Mouse (Mus musculus): ENCODE results near the gene Rapgef1. TPM values are rescaled to one million over a fixed set of nuclear protein-coding genes. Genes with fewer than 3 reads are reported as not detected.
"Not testable (repeated sequence)": the region's sequence is repeated elsewhere in the genome, so short reads cannot be mapped to it uniquely, and the experiment has no call there.

The Rapgef1 gene
- total and polyA plus RNA-seq, 2 experiments from 2014 or later: 13.7 to 94.0 TPM

- DNase-seq (ENCODE audit: low spot score): no peak
These were observed 8.7 kb downstream of the Rapgef1 start for GRCm38 (mm10) chr2:29628186-29628585.

GRCm38 (mm10) chr2:29628763-29629181 lies 9.3 kb downstream of the Rapgef1 start:
- Histone ChIP-seq H3K9ac (replicated peaks; ENCODE audit: low read length) (no peak overlapping the region), H3K4me3 (ENCODE audit: low read length) (no peak overlapping the region)
- no peak for ATAC-seq

More at GRCm38 (mm10) chr2:29628186-29628585, 8.7 kb downstream of the Rapgef1 start:
- no peaks in the 10 kb centered on the region for H3K36me3 ChIP-seq (ENCODE audit: insufficient read depth, low read length)
- H3K4me3 ChIP-seq (ENCODE audit: low read length): no peak overlapping the region
- H3K27ac ChIP-seq: no peak overlapping the region
- no peak overlapping the region for H3K4me2 ChIP-seq (ENCODE audit: low read depth, low read length)
- ATAC-seq: no peak
- H3K9me3 ChIP-seq (ENCODE audit: low read length): no peaks in the 10 kb centered on the region
- H3K27me3 ChIP-seq (ENCODE audit: insufficient read depth, low read length): no peaks in the 10 kb centered on the region
- no peak overlapping the region for H3K9ac ChIP-seq (replicated peaks; ENCODE audit: low read length)
- 61% methylated on average over 5 of the region's 5 CpGs for WGBS
- peaks cover 6% of the 10 kb centered on the region; the same call in 1 of the 2 replicates for H3K4me1 ChIP-seq (ENCODE audit: insufficient read depth, low read length)
- no peak for TF ChIP-seq CTCF (IDR thresholded peaks at IDR 0.05; ENCODE audit: low read depth)

GRCm38 (mm10) chr2:29629311-29629710 lies 9.8 kb downstream of the Rapgef1 start:
- peaks cover 11% of the 10 kb centered on the region; the same call in 1 of the 2 replicates for H3K4me1 ChIP-seq (ENCODE audit: insufficient read depth, low read length)
- WGBS: 67% methylated on average over 2 of the region's 2 CpGs

More at GRCm38 (mm10) chr2:29628763-29629181, 9.3 kb downstream of the Rapgef1 start:
- no peak overlapping the region for H3K4me2 ChIP-seq (ENCODE audit: low read depth, low read length)
- peaks cover 11% of the 10 kb centered on the region; the same call in 1 of the 2 replicates for H3K4me1 ChIP-seq (ENCODE audit: insufficient read depth, low read length)
- no peak for TF ChIP-seq CTCF (IDR thresholded peaks at IDR 0.05; ENCODE audit: low read depth)
- H3K27me3 ChIP-seq (ENCODE audit: insufficient read depth, low read length): no peaks in the 10 kb centered on the region
- H3K27ac ChIP-seq: no peak overlapping the region
- no peaks in the 10 kb centered on the region for H3K36me3 ChIP-seq (ENCODE audit: insufficient read depth, low read length)
- 86% methylated on average over 5 of the region's 5 CpGs for WGBS
- H3K9me3 ChIP-seq (ENCODE audit: low read length): no peaks in the 10 kb centered on the region
- DNase-seq (ENCODE audit: low spot score): no peak

GRCm38 (mm10) chr2:29630141-29630771 lies 10.7 kb downstream of the Rapgef1 start:
- WGBS: 84% methylated on average over 10 of the region's 10 CpGs
- Histone ChIP-seq H3K27me3 (ENCODE audit: insufficient read depth, low read length) (no peaks in the 10 kb centered on the region), H3K36me3 (ENCODE audit: insufficient read depth, low read length) (no peaks in the 10 kb centered on the region), H3K9ac (replicated peaks; ENCODE audit: low read length) (no peak overlapping the region), H3K27ac (no peak overlapping the region), H3K4me1 (ENCODE audit: insufficient read depth, low read length) (peaks cover 11% of the 10 kb centered on the region; the same call in 1 of the 2 replicates), H3K4me3 (ENCODE audit: low read length) (no peak overlapping the region), H3K4me2 (ENCODE audit: low read depth, low read length) (no peak overlapping the region), H3K9me3 (ENCODE audit: low read length) (no peaks in the 10 kb centered on the region)
- no peak for TF ChIP-seq CTCF (IDR thresholded peaks at IDR 0.05; ENCODE audit: low read depth)
- DNase-seq (ENCODE audit: low spot score): no peak
- no peak for ATAC-seq

More at GRCm38 (mm10) chr2:29629311-29629710, 9.8 kb downstream of the Rapgef1 start:
- no peaks in the 10 kb centered on the region for H3K27me3 ChIP-seq (ENCODE audit: insufficient read depth, low read length)
- no peak overlapping the region for H3K9ac ChIP-seq (replicated peaks; ENCODE audit: low read length)
- H3K27ac ChIP-seq: no peak overlapping the region
- no peak for TF ChIP-seq CTCF (IDR thresholded peaks at IDR 0.05; ENCODE audit: low read depth)
- no peaks in the 10 kb centered on the region for H3K36me3 ChIP-seq (ENCODE audit: insufficient read depth, low read length)
- DNase-seq (ENCODE audit: low spot score) (no peak), ATAC-seq (no peak)
- H3K4me3 ChIP-seq (ENCODE audit: low read length): no peak overlapping the region
- H3K4me2 ChIP-seq (ENCODE audit: low read depth, low read length): no peak overlapping the region
- H3K9me3 ChIP-seq (ENCODE audit: low read length): no peaks in the 10 kb centered on the region

GRCm38 (mm10) chr2:29631020-29631419 lies 11.5 kb downstream of the Rapgef1 start:
- Histone ChIP-seq H3K27me3 (ENCODE audit: insufficient read depth, low read length) (no peaks in the 10 kb centered on the region), H3K4me1 (ENCODE audit: insufficient read depth, low read length) (peaks cover 11% of the 10 kb centered on the region; the same call in 1 of the 2 replicates), H3K9me3 (ENCODE audit: low read length) (no peaks in the 10 kb centered on the region), H3K9ac (replicated peaks; ENCODE audit: low read length) (no peak overlapping the region), H3K36me3 (ENCODE audit: insufficient read depth, low read length) (no peaks in the 10 kb centered on the region), H3K4me3 (ENCODE audit: low read length) (no peak overlapping the region), H3K4me2 (ENCODE audit: low read depth, low read length) (no peak overlapping the region), H3K27ac (no peak overlapping the region)
- no peak for TF ChIP-seq CTCF (IDR thresholded peaks at IDR 0.05; ENCODE audit: low read depth)
- ATAC-seq: no peak
- DNase-seq (ENCODE audit: low spot score): no peak

GRCm38 (mm10) chr2:29631564-29632167 lies 12.1 kb downstream of the Rapgef1 start:
- ATAC-seq; DNase-seq (ENCODE audit: low spot score); H3K9ac ChIP-seq (replicated peaks; ENCODE audit: low read length); H3K4me3 ChIP-seq (ENCODE audit: low read length); H3K27me3 ChIP-seq (ENCODE audit: insufficient read depth, low read length); H3K4me2 ChIP-seq (ENCODE audit: low read depth, low read length); H3K9me3 ChIP-seq (ENCODE audit: low read length); H3K36me3 ChIP-seq (ENCODE audit: insufficient read depth, low read length); H3K27ac ChIP-seq: not testable (repeated sequence)
- WGBS: 81% methylated on average over 12 of the region's 12 CpGs
- peaks cover 11% of the 10 kb centered on the region; the same call in 1 of the 2 replicates for H3K4me1 ChIP-seq (ENCODE audit: insufficient read depth, low read length)

- peaks cover 11% of the 10 kb centered on the region; the same call in 1 of the 2 replicates for H3K4me1 ChIP-seq (ENCODE audit: insufficient read depth, low read length)
These were observed 12.7 kb downstream of the Rapgef1 start for GRCm38 (mm10) chr2:29632168-29632662.

More at GRCm38 (mm10) chr2:29632168-29632662, 12.7 kb downstream of the Rapgef1 start:
- WGBS: 77% methylated on average over 3 of the region's 3 CpGs
- H3K4me3 ChIP-seq (ENCODE audit: low read length): no peak overlapping the region
- DNase-seq (ENCODE audit: low spot score) (no peak), ATAC-seq (no peak)
- no peak overlapping the region for H3K9ac ChIP-seq (replicated peaks; ENCODE audit: low read length)
- no peak for TF ChIP-seq CTCF (IDR thresholded peaks at IDR 0.05; ENCODE audit: low read depth)
- H3K36me3 ChIP-seq (ENCODE audit: insufficient read depth, low read length): no peaks in the 10 kb centered on the region
- H3K27me3 ChIP-seq (ENCODE audit: insufficient read depth, low read length): no peaks in the 10 kb centered on the region
- no peaks in the 10 kb centered on the region for H3K9me3 ChIP-seq (ENCODE audit: low read length)
- no peak overlapping the region for H3K4me2 ChIP-seq (ENCODE audit: low read depth, low read length)
- no peak overlapping the region for H3K27ac ChIP-seq
